Mouse (Mus musculus) heart, embryonic 14.5 days (tissue): ENCODE results near the gene Rexo5. TPM values are rescaled to one million over a fixed set of nuclear protein-coding genes. Genes with fewer than 3 reads are reported as not detected.

Source experiments
- ATAC-seq: fragments of 200-750 bp; cut with Nextera tagmentation; 2 replicates; pipeline ENCODE4 v1.8.0; 2017; ENCODE audit warnings: low read depth, moderate TSS enrichment; ENCODE audit not compliant: insufficient number of reproducible peaks, insufficient read depth, low FRiP score
- H3K27ac ChIP-seq, 2 experiments: fragments of 200-500 bp in 1 of 2; fragments of 300-500 bp in 1 of 2; sonication (generic) in 1 of 2; replicated peaks in 1 of 2; 2 replicates each; pipeline ENCODE4 v1.5.1; 2012 to 2014; ENCODE audit warnings: low read depth in 2 of 2, low read length in 2 of 2, control low read depth in 1 of 2, mild to moderate bottlenecking in 1 of 2, mixed read lengths in 1 of 2; ENCODE audit not compliant: control insufficient read depth in 1 of 2, insufficient read depth in 1 of 2
- H3K27me3 ChIP-seq: fragments of 300-500 bp; sonication (generic); 2 replicates; pipeline ENCODE4 v1.6.1; 2014; ENCODE audit warnings: mild to moderate bottlenecking, low read length, control low read depth; ENCODE audit not compliant: control insufficient read depth, insufficient read depth
- H3K36me3 ChIP-seq: fragments of 300-500 bp; sonication (generic); 2 replicates; pipeline ENCODE4 v1.6.1; 2014; ENCODE audit warnings: mild to moderate bottlenecking, control low read depth, low read length, mixed read lengths; ENCODE audit not compliant: control insufficient read depth, insufficient read depth
- H3K4me1 ChIP-seq, 2 experiments: fragments of 200-500 bp in 1 of 2; fragments of 300-500 bp in 1 of 2; sonication (generic) in 1 of 2; 2 replicates each; pipeline ENCODE4 v1.6.1; 2012 to 2014; ENCODE audit warnings: low read length in 2 of 2, control low read depth in 1 of 2, mixed read lengths in 1 of 2; ENCODE audit not compliant: control insufficient read depth in 2 of 2, insufficient read depth in 2 of 2
- H3K4me2 ChIP-seq: fragments of 300-500 bp; sonication (generic); 2 replicates; pipeline ENCODE4 v1.6.1; 2014; ENCODE audit warnings: mild to moderate bottlenecking, low read length
- H3K4me3 ChIP-seq, 2 experiments: fragments of 200-500 bp in 1 of 2; fragments of 300-500 bp in 1 of 2; sonication (generic) in 1 of 2; 2 replicates each; pipeline ENCODE4 v1.5.1; 2012 to 2014; ENCODE audit warnings: low read length in 2 of 2, mild to moderate bottlenecking in 2 of 2, control low read depth in 1 of 2, low read depth in 1 of 2, moderate library complexity in 1 of 2; ENCODE audit not compliant: control insufficient read depth in 1 of 2, insufficient read depth in 1 of 2
- H3K9ac ChIP-seq: fragments of 300-500 bp; sonication (generic); 2 replicates; pipeline ENCODE4 v1.6.1; 2014; ENCODE audit warnings: mild to moderate bottlenecking, low read length
- H3K9me3 ChIP-seq: fragments of 300-500 bp; sonication (generic); 2 replicates; pipeline ENCODE4 v1.6.1; 2016; ENCODE audit warnings: low read length, control low read depth; ENCODE audit not compliant: control insufficient read depth
- WGBS: fragments of 180-500 bp; shearing (Covaris S2); extraction: QIAGEN DNeasy Blood & Tissue Kit; methylation state at CpG from one replicate; pipeline ENCODE4 v1.1.7; 2014; 5-methylcytosine and 5-hydroxymethylcytosine counted together
- polyA plus RNA-seq: library from polyadenylated mRNA; unstranded; fragments of >200 nt; fragmentation: Nextera tagmentation; extraction: Ambion mirVana; gene quantifications from 2 replicates; pipeline ENCODE4 v1.2.1, GENCODE M21; 2014

The Rexo5 gene
- polyA plus RNA-seq, 1 experiment from 2014 or later = 16.4 TPM

GRCm38 (mm10) chr7:119866136-119866535, 72.3 kb downstream of the Rexo5 start:
- Histone ChIP-seq H3K4me2 (no peak overlapping the region), H3K9me3 (no peaks in the 10 kb centered on the region)

GRCm38 (mm10) chr7:119872204-119872603, 78.4 kb downstream of the Rexo5 start:
- Histone ChIP-seq H3K36me3 (peaks cover 11% of the 10 kb centered on the region; the same call in 1 of the 2 replicates), H3K27me3 (no peaks in the 10 kb centered on the region), H3K9ac (no peak overlapping the region), H3K4me1 (0 out of 4 replicates have a peak, but pooled peaks cover 0 to 4% of the 10 kb centered on the region in 2 experiments), H3K27ac (no peak overlapping the region), H3K4me2 (no peak overlapping the region), H3K4me3 (no peak overlapping the region), H3K9me3 (no peaks in the 10 kb centered on the region)
- WGBS = 94% methylated on average over 4 of the region's 4 CpGs
- ATAC-seq = no peak

More at GRCm38 (mm10) chr7:119866136-119866535, 72.3 kb downstream of the Rexo5 start:
- Histone ChIP-seq H3K36me3 (peaks cover 13% of the 10 kb centered on the region; the same call in 1 of the 2 replicates), H3K27me3 (no peaks in the 10 kb centered on the region), H3K4me1 (peaks cover 7 to 21% of the 10 kb centered on the region in 2 experiments; a peak in 3 of 4 replicates), H3K9ac (no peak overlapping the region), H3K4me3 (no peak overlapping the region), H3K27ac (no peak overlapping the region)
- WGBS = 55% methylated on average over 1 of the region's 1 CpGs
- ATAC-seq = no peak

DNA sequence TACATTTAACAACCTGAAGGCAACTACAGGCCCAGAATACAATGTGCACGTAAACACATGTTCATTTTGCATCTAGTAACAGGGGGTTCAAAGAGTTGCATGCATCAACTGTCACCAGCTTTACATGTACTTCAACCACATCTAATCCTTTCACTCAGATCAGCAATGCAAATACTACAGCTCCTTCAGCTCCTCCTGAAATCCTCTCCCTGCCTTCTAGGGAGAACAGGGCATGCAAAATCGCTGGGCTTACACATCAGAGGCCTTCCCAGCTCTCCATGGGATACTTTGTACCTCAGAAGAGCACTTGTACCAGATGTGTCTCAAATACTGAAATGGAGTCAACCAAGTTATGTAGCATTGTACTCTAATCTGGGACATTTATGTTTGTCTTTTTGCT, 79.2 kb downstream of the Rexo5 start:
- ATAC-seq = no peak
- H3K4me2 ChIP-seq = no peak overlapping the region
- H3K36me3 ChIP-seq = peaks cover 10% of the 10 kb centered on the region; the same call in 1 of the 2 replicates
- no peak overlapping the region for H3K4me3 ChIP-seq
- 0 out of 4 replicates have a peak, but pooled peaks cover 0 to 4% of the 10 kb centered on the region in 2 experiments for H3K4me1 ChIP-seq
- no peak overlapping the region for H3K9ac ChIP-seq
- no peak overlapping the region for H3K27ac ChIP-seq
- 51% methylated on average over 2 of the region's 2 CpGs for WGBS
- no peaks in the 10 kb centered on the region for H3K27me3 ChIP-seq
- no peaks in the 10 kb centered on the region for H3K9me3 ChIP-seq

- Histone ChIP-seq H3K4me3 (no peak overlapping the region), H3K9me3 (no peaks in the 10 kb centered on the region), H3K27me3 (no peaks in the 10 kb centered on the region), H3K36me3 (peaks cover 11% of the 10 kb centered on the region), H3K9ac (no peak overlapping the region), H3K4me2 (no peak overlapping the region), H3K4me1 (0 out of 4 replicates have a peak, but pooled peaks cover 0 to 4% of the 10 kb centered on the region in 2 experiments), H3K27ac (no peak overlapping the region)
- 48% methylated on average over 3 of the region's 3 CpGs for WGBS
- ATAC-seq = no peak
These were observed 82.1 kb downstream of the Rexo5 start for GRCm38 (mm10) chr7:119875776-119876440.

DNA sequence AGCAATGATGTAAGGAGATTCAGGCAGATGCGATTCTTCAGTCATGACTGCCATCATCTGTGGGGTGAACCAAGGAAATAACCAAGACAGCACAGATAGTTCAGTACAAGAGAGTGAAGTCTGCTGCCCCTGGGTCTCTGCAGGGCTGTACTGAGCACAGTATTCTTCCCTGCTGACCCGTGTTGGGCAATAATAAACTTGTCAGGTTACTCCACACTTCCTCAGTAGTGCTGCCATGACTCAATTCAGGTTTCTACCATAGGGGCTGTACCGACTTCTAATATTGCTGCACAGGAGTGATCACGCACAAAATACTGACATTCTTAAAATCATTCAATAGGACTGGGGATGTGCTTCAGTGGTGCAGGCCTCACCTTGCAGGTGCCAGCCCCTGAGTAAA, 85.4 kb downstream of the Rexo5 start:
- Histone ChIP-seq H3K36me3 (peaks cover 11% of the 10 kb centered on the region), H3K4me3 (no peak overlapping the region), H3K27ac (no peak overlapping the region), H3K9me3 (no peaks in the 10 kb centered on the region), H3K9ac (no peak overlapping the region), H3K27me3 (no peaks in the 10 kb centered on the region), H3K4me1 (peaks cover 0 to 10% of the 10 kb centered on the region in 2 experiments; a peak in 1 of 4 replicates), H3K4me2 (no peak overlapping the region)
- ATAC-seq = no peak
- WGBS = 88% methylated on average over 4 of the region's 4 CpGs

DNA sequence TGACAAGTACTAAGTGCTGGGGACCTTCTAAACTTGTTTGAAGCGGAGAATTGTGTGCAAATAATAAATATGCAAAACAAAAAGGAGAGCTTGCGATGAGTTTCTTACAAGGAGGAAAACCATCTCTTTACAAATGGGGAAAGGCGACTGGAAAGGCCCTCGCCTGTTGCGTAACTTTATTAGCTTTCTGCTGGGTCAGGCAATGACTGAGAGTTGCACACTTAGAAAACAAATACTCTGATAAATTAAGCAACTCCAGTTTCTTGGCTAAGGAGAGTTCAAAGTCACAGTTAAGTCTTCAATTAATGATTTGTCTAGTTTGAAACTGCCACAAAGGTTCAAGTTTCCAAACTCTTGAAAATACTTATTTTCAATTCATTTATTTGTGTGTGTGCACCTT, 86.5 kb downstream of the Rexo5 start:
- H3K9ac ChIP-seq = no peak overlapping the region
- H3K27ac ChIP-seq = no peak overlapping the region
- no peaks in the 10 kb centered on the region for H3K9me3 ChIP-seq
- H3K4me2 ChIP-seq = no peak overlapping the region
- H3K4me3 ChIP-seq = no peak overlapping the region
- peaks cover 0 to 10% of the 10 kb centered on the region in 2 experiments; a peak in 1 of 4 replicates for H3K4me1 ChIP-seq
- 88% methylated on average over 5 of the region's 5 CpGs for WGBS
- ATAC-seq = no peak
- peaks cover 11% of the 10 kb centered on the region for H3K36me3 ChIP-seq
- H3K27me3 ChIP-seq = no peaks in the 10 kb centered on the region

DNA sequence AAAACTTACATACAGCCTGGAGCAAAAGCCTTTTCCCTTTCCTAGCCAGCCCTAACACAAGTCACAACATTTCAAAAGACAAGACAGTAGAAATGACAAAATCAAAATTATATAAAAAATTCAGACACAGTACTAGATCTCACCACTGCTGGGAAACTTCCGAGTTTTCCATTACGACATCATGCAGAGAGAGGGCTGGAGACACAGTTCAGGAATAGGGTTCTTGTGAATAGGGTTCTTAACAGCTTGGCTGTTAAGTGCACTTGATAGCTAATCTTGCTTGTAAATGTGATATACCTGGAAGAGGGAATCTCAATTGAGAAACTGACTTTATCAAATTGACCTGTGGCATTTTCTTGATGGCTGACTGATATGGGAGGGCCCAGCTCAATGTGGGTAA, 87.4 kb downstream of the Rexo5 start:
- no peaks in the 10 kb centered on the region for H3K9me3 ChIP-seq
- no peak for ATAC-seq
- H3K4me2 ChIP-seq = no peak overlapping the region
- H3K4me1 ChIP-seq = peaks cover 0 to 6% of the 10 kb centered on the region in 2 experiments; a peak in 1 of 4 replicates
- H3K9ac ChIP-seq = no peak overlapping the region
- H3K27me3 ChIP-seq = no peaks in the 10 kb centered on the region
- H3K27ac ChIP-seq = no peak overlapping the region
- peaks cover 11% of the 10 kb centered on the region for H3K36me3 ChIP-seq
- no peak overlapping the region for H3K4me3 ChIP-seq
- 60% methylated on average over 2 of the region's 2 CpGs for WGBS
